Mouse (Mus musculus) olfactory bulb, adult 2 months (tissue): ENCODE measurements at regions not wholly inside any gene's neighbourhood (a gene's known extent, or its start where the extent isn't known, plus 50 kb on each side); places are given as distances from the start of the nearest gene placed in this dataset.

Experiments
- H3K27ac ChIP-seq: fragments of 200-500 bp; 2 replicates; pipeline ENCODE4 v1.5.1; 2012; ENCODE audit warnings: low read depth, low read length; ENCODE audit not compliant: insufficient read depth
- H3K4me1 ChIP-seq: fragments of 200-500 bp; 2 replicates; pipeline ENCODE4 v1.6.1; 2012; ENCODE audit warnings: low read length; ENCODE audit not compliant: control insufficient read depth, insufficient read depth
- H3K4me3 ChIP-seq: fragments of 200-500 bp; 2 replicates; pipeline ENCODE4 v1.5.1; 2012; ENCODE audit warnings: mild to moderate bottlenecking, low read depth, low read length, moderate library complexity; ENCODE audit not compliant: insufficient read depth
- CTCF ChIP-seq: fragments of 200-500 bp; IDR thresholded peaks from 2 replicates; pipeline ENCODE4 v1.5.1; 2012; ENCODE audit warnings: low read depth, mild to moderate bottlenecking, low read length, moderate library complexity; ENCODE audit not compliant: insufficient read depth
- POLR2A ChIP-seq: fragments of 200-500 bp; IDR thresholded peaks from 2 replicates; pipeline ENCODE4 v1.6.1; 2012; ENCODE audit warnings: mild to moderate bottlenecking, low read depth, low read length, moderate library complexity; ENCODE audit not compliant: insufficient read depth
- WGBS: fragments of 180-500 bp; shearing (Covaris S2); methylation state at CpG from one replicate; pipeline ENCODE4 v1.1.7; 2018; 5-methylcytosine and 5-hydroxymethylcytosine counted together

DNA sequence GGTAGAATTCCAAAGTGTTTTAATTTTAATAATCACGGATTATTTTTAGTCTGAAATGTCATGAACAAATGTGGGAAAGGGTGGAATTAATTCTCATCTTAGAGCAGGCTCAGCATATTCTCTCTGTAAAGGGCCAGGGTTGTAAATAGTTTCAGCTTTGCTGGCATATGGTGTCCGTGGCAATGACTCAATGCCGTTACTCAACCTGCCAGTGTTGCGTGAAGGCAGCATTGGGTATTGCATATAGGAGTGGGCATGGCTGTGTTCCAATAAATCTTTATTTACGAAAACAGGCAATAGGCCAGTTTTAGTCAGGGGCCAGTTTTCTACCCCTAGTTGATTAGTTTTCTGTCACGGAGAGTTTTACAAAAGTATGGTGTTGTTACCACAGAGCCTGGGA, 81.1 kb upstream of the Ptch1 start:
- H3K27ac ChIP-seq: no peak overlapping the region
- H3K4me3 ChIP-seq: no peak overlapping the region
- 81% methylated on average over 6 of the region's 6 CpGs for WGBS
- TF ChIP-seq POLR2A: no peak
- TF ChIP-seq CTCF: no peak
- no peaks in the 10 kb centered on the region for H3K4me1 ChIP-seq

GRCm38 (mm10) chr13:63657115-63657514, 83.7 kb upstream of the Ptch1 start:
- no peak overlapping the region for H3K27ac ChIP-seq
- no peaks in the 10 kb centered on the region for H3K4me1 ChIP-seq
- WGBS: 92% methylated on average over 8 of the region's 8 CpGs
- TF ChIP-seq CTCF (no peak), POLR2A (no peak)
- no peak overlapping the region for H3K4me3 ChIP-seq

GRCm38 (mm10) chr13:63659412-63659811, 86.0 kb upstream of the Ptch1 start:
- TF ChIP-seq POLR2A (no peak), CTCF (no peak)
- H3K4me1 ChIP-seq: no peaks in the 10 kb centered on the region
- H3K27ac ChIP-seq: no peak overlapping the region
- no peak overlapping the region for H3K4me3 ChIP-seq
- WGBS: 87% methylated on average over 7 of the region's 7 CpGs

DNA sequence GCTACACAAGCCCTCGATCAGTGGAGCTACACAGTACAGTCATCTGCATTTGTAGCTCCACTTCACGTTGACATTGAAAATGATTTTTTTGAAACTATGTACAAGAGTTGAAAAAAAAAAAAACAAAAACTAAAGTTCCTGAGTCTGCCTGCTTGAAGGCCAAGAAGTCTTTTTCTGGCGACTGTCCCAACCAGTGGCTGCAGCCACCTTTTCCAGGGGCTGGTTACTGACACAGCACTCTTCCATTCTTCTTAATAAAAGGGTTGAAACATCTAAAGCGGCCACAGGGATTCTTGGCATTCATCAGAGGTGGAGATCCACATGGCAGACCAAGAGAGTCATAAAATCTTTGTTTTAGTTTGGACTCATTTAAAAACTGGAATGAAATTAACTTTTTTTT, 87.0 kb upstream of the Ptch1 start:
- Histone ChIP-seq H3K4me3 (no peak overlapping the region), H3K27ac (no peak overlapping the region), H3K4me1 (no peaks in the 10 kb centered on the region)
- WGBS: 82% methylated on average over 4 of the region's 4 CpGs
- TF ChIP-seq POLR2A: no peak
- TF ChIP-seq CTCF: no peak

DNA sequence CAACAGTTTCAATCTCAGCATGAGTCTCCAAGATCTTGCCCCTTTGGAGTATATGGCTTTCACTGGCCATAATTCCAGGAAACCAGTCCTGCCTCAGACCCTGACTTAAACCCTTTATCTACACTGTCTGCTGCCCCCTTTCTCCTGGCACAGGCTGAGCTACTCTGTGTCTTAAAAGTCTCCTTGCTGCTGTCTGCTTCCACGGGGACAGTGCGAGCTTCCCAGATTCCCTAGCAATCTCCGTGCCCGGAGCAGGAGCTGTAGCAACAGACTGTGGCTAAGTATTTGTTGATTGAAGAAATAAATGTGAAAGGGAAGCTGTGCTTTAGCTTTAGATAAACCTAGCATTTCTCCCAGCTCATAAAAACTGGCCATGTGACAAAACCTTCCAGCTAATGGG, 95.2 kb upstream of the Ptch1 start:
- H3K4me1 ChIP-seq: no peaks in the 10 kb centered on the region
- TF ChIP-seq POLR2A (no peak), CTCF (no peak)
- H3K4me3 ChIP-seq: no peak overlapping the region
- no peak overlapping the region for H3K27ac ChIP-seq
- 71% methylated on average over 4 of the region's 4 CpGs for WGBS

DNA sequence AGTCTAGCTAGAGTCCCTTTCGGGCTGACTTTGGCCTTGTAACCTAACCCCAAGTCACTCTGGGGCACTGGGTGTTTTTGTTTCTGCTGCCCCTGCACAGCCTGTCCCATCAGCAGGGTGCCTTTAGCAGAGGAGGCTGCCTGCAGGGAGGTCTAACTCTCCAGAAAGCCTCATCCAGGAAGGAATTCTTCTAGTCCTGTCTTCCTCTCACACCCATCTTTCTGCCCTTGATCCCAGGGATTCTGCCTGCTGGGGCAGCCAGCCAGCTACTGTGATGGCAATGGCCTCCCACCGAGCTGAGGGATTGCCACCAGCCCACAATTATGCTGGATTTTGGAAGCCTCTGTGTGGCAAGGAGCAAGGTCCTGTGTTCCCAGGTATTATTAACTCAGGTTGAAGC, 95.6 kb upstream of the Ptch1 start:
- WGBS: 68% methylated on average over 2 of the region's 2 CpGs
- no peak for TF ChIP-seq POLR2A
- TF ChIP-seq CTCF: no peak

GRCm38 (mm10) chr13:63672425-63672824, 99.0 kb upstream of the Ptch1 start:
- H3K4me1 ChIP-seq: no peaks in the 10 kb centered on the region
- no peak overlapping the region for H3K27ac ChIP-seq
- 72% methylated on average over 4 of the region's 4 CpGs for WGBS
- H3K4me3 ChIP-seq: no peak overlapping the region
- TF ChIP-seq POLR2A (no peak), CTCF (no peak)

More for the DNA sequence above, 95.6 kb upstream of the Ptch1 start:
- H3K27ac ChIP-seq: no peak overlapping the region
- no peak overlapping the region for H3K4me3 ChIP-seq
- no peaks in the 10 kb centered on the region for H3K4me1 ChIP-seq

GRCm38 (mm10) chr13:63677696-63678095, 104.3 kb upstream of the Ptch1 start:
- WGBS: 68% methylated on average over 2 of the region's 2 CpGs
- H3K27ac ChIP-seq: no peak overlapping the region
- H3K4me3 ChIP-seq: no peak overlapping the region
- TF ChIP-seq POLR2A: no peak
- no peak for TF ChIP-seq CTCF
- no peaks in the 10 kb centered on the region; the same call in 1 of the 2 replicates for H3K4me1 ChIP-seq

GRCm38 (mm10) chr13:63678265-63679260, 105.2 kb upstream of the Ptch1 start:
- no peak overlapping the region for H3K4me3 ChIP-seq
- no peaks in the 10 kb centered on the region; the same call in 1 of the 2 replicates for H3K4me1 ChIP-seq
- WGBS: 65% methylated on average over 10 of the region's 10 CpGs
- no peak overlapping the region for H3K27ac ChIP-seq
- TF ChIP-seq POLR2A (no peak), CTCF (no peak)
